Comparison of ENCODE assay signal across 8 mouse cellular contexts in the genomic region with DNA sequence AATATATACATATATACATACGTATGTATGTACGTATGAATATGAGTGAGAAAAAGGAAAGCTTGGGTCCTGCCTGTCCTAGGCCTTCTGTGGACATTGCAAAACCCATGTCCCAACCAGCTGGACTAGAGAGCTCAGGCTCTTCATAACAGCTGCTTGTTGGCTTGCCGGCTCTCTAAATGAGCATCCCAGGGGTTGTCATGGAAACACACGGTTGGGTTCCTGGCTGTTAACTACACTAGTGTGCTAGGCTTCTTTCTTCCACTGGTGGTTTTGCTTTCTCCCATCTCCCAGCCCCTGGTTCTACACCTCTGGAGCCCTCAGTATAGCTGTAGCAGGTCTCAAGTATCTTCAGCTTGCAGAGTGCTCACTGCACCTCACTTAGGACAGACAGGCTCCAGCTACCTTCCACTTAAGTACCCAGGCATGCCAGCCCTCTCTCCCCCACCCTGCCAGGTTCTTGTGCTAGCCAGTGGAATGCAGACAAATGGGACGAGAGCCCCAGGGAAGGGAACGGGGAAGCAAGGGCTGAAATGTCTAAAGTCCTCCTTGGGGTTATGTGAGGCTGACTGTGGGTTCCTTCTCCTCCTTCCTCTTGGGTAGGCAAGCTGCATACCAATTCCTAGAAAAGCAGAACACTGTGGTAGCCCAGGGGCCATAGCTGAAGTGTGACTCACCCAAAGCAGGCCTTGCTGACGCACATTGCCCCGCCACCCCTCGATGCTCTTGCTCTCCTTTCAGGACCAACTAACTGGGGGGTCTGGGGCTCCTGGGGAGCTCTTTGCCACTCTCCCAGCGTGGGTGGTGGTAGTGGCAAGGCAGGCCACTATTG. TPM values are rescaled to one million over a fixed set of nuclear protein-coding genes. Genes with fewer than 3 reads are reported as not detected.
A peak's percentile ranks its signal among the peaks of the same experiment; 100 is the strongest.
DNase-seq lines count a peak whose midpoint lies in the region; ATAC-seq and TF ChIP-seq lines count a peak whose summit lies in the region.

No protein-coding gene starts in this region.

- 62% methylated on average over 10 of the region's 10 CpGs for WGBS in intestine, postnatal 0 days
- WGBS in limb, embryonic 14.5 days = 44% methylated on average over 10 of the region's 10 CpGs

- H3K27ac ChIP-seq in intestine, postnatal 0 days (ENCODE audit: low read depth, low read length) = peak overlapping the region; percentile 31
- peak overlapping the region; percentile 63; the same call in 1 of the 2 replicates for H3K27ac ChIP-seq in limb, embryonic 14.5 days (replicated peaks; ENCODE audit: low read depth, low read length)

- peaks cover 67% of the 10 kb centered on the region for H3K36me3 ChIP-seq in intestine, postnatal 0 days (ENCODE audit: control insufficient read depth, insufficient read depth)
- peaks cover 49% of the 10 kb centered on the region for H3K36me3 ChIP-seq in limb, embryonic 14.5 days (ENCODE audit: control insufficient read depth, insufficient read depth, low read length)

- H3K9me3 ChIP-seq in intestine, postnatal 0 days (ENCODE audit: control insufficient read depth) = no peaks in the 10 kb centered on the region
- H3K9me3 ChIP-seq in limb, embryonic 14.5 days (ENCODE audit: control insufficient read depth, low read length) = no peaks in the 10 kb centered on the region

- no peak for TF ChIP-seq CTCF in intestine, postnatal 0 days (IDR thresholded peaks at IDR 0.05; ENCODE audit: low read depth)

- H3K4me3 ChIP-seq in intestine, postnatal 0 days (ENCODE audit: low read depth, low read length) = no peak overlapping the region
- no peak overlapping the region for H3K4me3 ChIP-seq in limb, embryonic 14.5 days (replicated peaks; ENCODE audit: low read length)

- ATAC-seq in intestine, postnatal 0 days = no peak
- peak; percentile 19; the same call in 1 of the 2 replicates for ATAC-seq in limb, embryonic 14.5 days (ENCODE audit: low FRiP score, low read depth)
- ATAC-seq in monocyte, adult 5-6 weeks (replicated peaks; ENCODE audit: insufficient number of reproducible peaks, low FRiP score, low TSS enrichment, poor library complexity, severe bottlenecking) = peak; percentile 70

- TF ChIP-seq POLR2A in limb, embryonic 14.5 days (IDR thresholded peaks at IDR 0.05; ENCODE audit: borderline replicate concordance, extremely low read depth, insufficient read depth, insufficient read length) = no peak

- H3K4me2 ChIP-seq in intestine, postnatal 0 days (replicated peaks; ENCODE audit: low read depth) = 0 out of 2 replicates have a peak overlapping the region, but pooled peaks have one; percentile 3
- no peak overlapping the region for H3K4me2 ChIP-seq in limb, embryonic 14.5 days (replicated peaks; ENCODE audit: low read depth, low read length, severe bottlenecking)

- no peak overlapping the region for H3K9ac ChIP-seq in intestine, postnatal 0 days (ENCODE audit: low read depth, low read length)
- no peak overlapping the region for H3K9ac ChIP-seq in limb, embryonic 14.5 days (ENCODE audit: low read depth, low read length, severe bottlenecking)

- DNase-seq in cerebellum, postnatal 14 days = peak; percentile 76 to 84
- DNase-seq in cerebellum, adult 18-20 months = no peak
- peak; percentile 75 for DNase-seq in adrenal gland, adult 8-10 months
- DNase-seq in forelimb bud, embryonic 11.5 days (ENCODE audit: low read depth, low spot score) = peak; percentile 52
- DNase-seq in limb, embryonic 14.5 days (ENCODE audit: low spot score) = peak; percentile 41
- no peak for DNase-seq in spleen, adult 12 weeks (ENCODE audit: low spot score)

- no peaks in the 10 kb centered on the region for H3K27me3 ChIP-seq in intestine, postnatal 0 days (replicated peaks; ENCODE audit: control insufficient read depth, insufficient read depth, low read length)
- no peaks in the 10 kb centered on the region for H3K27me3 ChIP-seq in limb, embryonic 14.5 days (ENCODE audit: control insufficient read depth, insufficient read depth, low read length)

- H3K4me1 ChIP-seq in intestine, postnatal 0 days (replicated peaks; ENCODE audit: control insufficient read depth, insufficient read depth, low read length) = no peaks in the 10 kb centered on the region
- H3K4me1 ChIP-seq in limb, embryonic 14.5 days (ENCODE audit: control insufficient read depth, insufficient read depth, low read length) = peaks cover 29% of the 10 kb centered on the region

RNA-seq across cellular contexts. Expression of a gene that starts 16.0 kb away (rescaled TPM):
- 10 to 100 TPM; 21.1 to 32.2 (median 27.0) TPM for total RNA-seq in adrenal gland, adult 8-10 months (2022)
- polyA plus RNA-seq in intestine, postnatal 0 days (2015; fragmentation: Nextera tagmentation; extraction: Ambion mirVana) = 28.9 and 29.0 TPM in 2 replicates
- polyA plus RNA-seq in limb, embryonic 14.5 days (2012; rRNA removed) = 120 and 155 TPM in 2 replicates
- 101 and 106 TPM in 2 replicates for polyA plus RNA-seq in limb, embryonic 14.5 days (2014; fragmentation: Nextera tagmentation; extraction: Ambion mirVana)
- 1.2 to 2.6 TPM (median 2.5 TPM) in 3 replicates for total RNA-seq in monocyte, adult 5-6 weeks (2017)

RNA-seq across cellular contexts. Expression of a gene that starts 27.7 kb away (rescaled TPM):
- total RNA-seq in adrenal gland, adult 8-10 months (2022) = 10 to 100 TPM; 33.9 to 38.7 (median 37.6) TPM
- polyA plus RNA-seq in intestine, postnatal 0 days (2015; fragmentation: Nextera tagmentation; extraction: Ambion mirVana) = 14.5 and 14.6 TPM in 2 replicates
- polyA plus RNA-seq in limb, embryonic 14.5 days (2012; rRNA removed) = 21.3 and 25.5 TPM in 2 replicates
- polyA plus RNA-seq in limb, embryonic 14.5 days (2014; fragmentation: Nextera tagmentation; extraction: Ambion mirVana) = 27.9 and 29.1 TPM in 2 replicates
- total RNA-seq in monocyte, adult 5-6 weeks (2017) = 37.1 to 68.5 TPM (median 61.2 TPM) in 3 replicates

RNA-seq across cellular contexts. Expression of a gene that starts 31.8 kb away (rescaled TPM):
- total RNA-seq in adrenal gland, adult 8-10 months (2022) = 1 to 10 TPM; 2.7 to 5.0 (median 4.3) TPM
- 10.0 and 12.3 TPM in 2 replicates for polyA plus RNA-seq in intestine, postnatal 0 days (2015; fragmentation: Nextera tagmentation; extraction: Ambion mirVana)
- polyA plus RNA-seq in limb, embryonic 14.5 days (2012; rRNA removed) = 7.1 and 8.5 TPM in 2 replicates
- 8.9 and 10.9 TPM in 2 replicates for polyA plus RNA-seq in limb, embryonic 14.5 days (2014; fragmentation: Nextera tagmentation; extraction: Ambion mirVana)
- total RNA-seq in monocyte, adult 5-6 weeks (2017) = 0.19 to 1.3 TPM in 2 of 3 replicates, not detected in the other

RNA-seq across cellular contexts. Expression of a gene that starts 35.1 kb away (rescaled TPM):
- 10 to 100 TPM; 22.3 to 33.2 (median 30.7) TPM for total RNA-seq in adrenal gland, adult 8-10 months (2022)
- 49.0 and 50.4 TPM in 2 replicates for polyA plus RNA-seq in intestine, postnatal 0 days (2015; fragmentation: Nextera tagmentation; extraction: Ambion mirVana)
- 44.0 and 50.4 TPM in 2 replicates for polyA plus RNA-seq in limb, embryonic 14.5 days (2012; rRNA removed)
- polyA plus RNA-seq in limb, embryonic 14.5 days (2014; fragmentation: Nextera tagmentation; extraction: Ambion mirVana) = 53.7 and 54.3 TPM in 2 replicates
- 14.4 to 20.7 TPM (median 16.1 TPM) in 3 replicates for total RNA-seq in monocyte, adult 5-6 weeks (2017)

Comparison
In these comparisons a context has a peak if more than half of its experiments do, and no peak if none do; other contexts are left out.
1. DNase-seq: peak in cerebellum, postnatal 14 days (2 of 2), adrenal gland, adult 8-10 months (single experiment), forelimb bud, embryonic 11.5 days (single experiment) and limb, embryonic 14.5 days (single experiment); none in cerebellum, adult 18-20 months (0 of 2) and spleen, adult 12 weeks (single experiment).